Mouse (Mus musculus) heart, adult 2 months (tissue): ENCODE measurements at regions not wholly inside any gene's neighbourhood (a gene's known extent, or its start where the extent isn't known, plus 50 kb on each side); places are given as distances from the start of the nearest gene placed in this dataset.

Experiments used
- CTCF ChIP-seq: fragments of 200-600 bp; IDR thresholded peaks from 2 replicates; pipeline ENCODE4 v1.8.1; 2022; ENCODE audit warnings: antibody characterized with exemption, mild to moderate bottlenecking, moderate library complexity
- EP300 ChIP-seq: fragments of 200-500 bp; IDR thresholded peaks from 2 replicates; pipeline ENCODE4 v1.6.1; 2011; ENCODE audit warnings: low read depth, low read length, control low read depth; ENCODE audit not compliant: insufficient read depth
- POLR2A ChIP-seq: fragments of 200-500 bp; IDR thresholded peaks from 2 replicates; pipeline ENCODE4 v1.6.1; 2011; ENCODE audit warnings: mild to moderate bottlenecking, low read depth, low read length, control low read depth; ENCODE audit not compliant: insufficient read depth

DNA sequence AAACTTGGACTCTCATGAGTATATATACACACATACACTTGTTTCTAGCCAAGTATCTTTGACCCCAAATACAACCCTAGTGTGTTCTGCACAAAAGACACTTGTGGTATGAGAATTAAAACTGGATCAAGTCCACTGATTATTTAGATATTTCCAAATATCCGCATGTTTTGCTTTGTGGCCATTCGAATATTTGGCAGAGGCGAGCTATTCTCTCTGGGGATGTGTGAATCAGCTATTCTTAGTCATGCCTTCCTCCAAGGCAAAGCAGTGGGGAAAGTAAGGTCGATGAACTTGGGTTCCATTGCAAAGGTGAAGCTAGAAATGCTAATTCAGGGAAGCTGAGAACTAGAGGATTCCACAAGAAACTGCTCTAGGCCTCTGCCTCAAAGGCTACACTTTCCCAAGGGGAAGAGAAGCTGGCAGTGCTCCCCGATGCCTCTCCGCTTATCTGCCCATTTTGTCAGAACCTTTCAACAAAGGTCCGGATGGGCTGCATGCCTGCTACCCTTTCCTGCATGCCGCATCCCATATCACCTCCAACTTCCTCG, 154.4 kb downstream of the Snx19 start:
- TF ChIP-seq CTCF (no peak), EP300 (no peak), POLR2A (no peak)
